Mouse (Mus musculus): ENCODE measurements around the gene Gga2.

GRCm38 (mm10) chr7:121941016-121941415, 80.0 kb downstream of the Gga2 start:
- no peak for TF ChIP-seq CTCF (IDR thresholded peaks at IDR 0.05; ENCODE audit: low read depth, low read length)
- TF ChIP-seq POLR2A (IDR thresholded peaks at IDR 0.05; ENCODE audit: insufficient read depth, low read length): no peak

Measured in ES-Bruce4 (cell line).